Mouse (Mus musculus) myocyte (in vitro differentiated cells): ENCODE data around the gene Actn1.

Experiments
- MAX ChIP-seq: IDR thresholded peaks from one replicate; pipeline ENCODE4 v1.6.1; 2011; ENCODE audit warnings: low read depth, mild to moderate bottlenecking, control low read depth
- MYOD1 ChIP-seq, 3 experiments: IDR thresholded peaks; one replicate each; pipeline ENCODE4 v1.6.1; 2011; ENCODE audit warnings: control low read depth in 2 of 3, low read depth in 2 of 3, mild to moderate bottlenecking in 2 of 3, moderate library complexity in 1 of 3; ENCODE audit not compliant: insufficient read length in 2 of 3, control insufficient read depth in 1 of 3
- MYOG ChIP-seq, 3 experiments: IDR thresholded peaks; one replicate each; pipeline ENCODE4 v1.6.1; 2011; ENCODE audit warnings: control low read depth in 2 of 3, low read depth in 2 of 3, mild to moderate bottlenecking in 2 of 3; ENCODE audit not compliant: insufficient read length in 2 of 3, control insufficient read depth in 1 of 3, insufficient read depth in 1 of 3
- POLR2A ChIP-seq: IDR thresholded peaks from one replicate; pipeline ENCODE4 v1.6.1; 2011; ENCODE audit warnings: low read depth, mild to moderate bottlenecking, control low read depth, moderate library complexity; ENCODE audit not compliant: insufficient read length
- POLR2AphosphoS2 ChIP-seq: IDR thresholded peaks from one replicate; pipeline ENCODE4 v1.6.1; 2011; ENCODE audit warnings: low read depth, control low read depth; ENCODE audit not compliant: insufficient read length
- TCF12 ChIP-seq: IDR thresholded peaks from one replicate; pipeline ENCODE4 v1.6.1; 2011; ENCODE audit warnings: mild to moderate bottlenecking, control low read depth; ENCODE audit not compliant: poor library complexity, insufficient read depth, severe bottlenecking

DNA sequence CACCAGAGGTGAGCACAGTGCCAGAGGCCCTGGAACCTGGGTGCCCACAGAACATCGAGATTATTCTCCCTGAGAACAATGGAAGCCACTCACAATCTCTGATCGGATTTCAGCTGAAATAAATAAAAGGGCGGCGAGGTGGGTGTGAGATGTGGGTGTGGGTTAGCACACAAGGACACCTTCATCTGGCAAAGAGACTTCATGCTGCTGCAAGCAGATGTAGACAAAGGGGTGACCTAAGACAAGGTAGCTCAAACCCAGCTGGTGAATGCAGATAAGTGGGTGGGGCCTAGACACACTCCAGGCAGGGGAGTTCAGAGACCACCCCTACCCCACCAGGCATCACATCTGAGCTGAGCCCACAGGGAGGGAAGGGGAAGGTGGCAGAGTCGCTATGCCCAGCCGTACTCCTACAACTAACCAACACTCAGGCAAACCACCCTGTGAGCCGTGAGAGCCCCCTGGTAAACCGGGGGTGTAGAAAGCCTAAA lies 35.9 kb downstream of the Actn1 start:
- TF ChIP-seq MAX (no peak), POLR2A (no peak), MYOD1 (IDR thresholded peaks at IDR 0.05; ENCODE audit: control insufficient read depth in 1 of 3, insufficient read length in 2 of 3, low read depth in 2 of 3) (no peak), POLR2AphosphoS2 (no peak), TCF12 (no peak), MYOG (IDR thresholded peaks at IDR 0.05; ENCODE audit: control insufficient read depth in 1 of 3, insufficient read depth in 1 of 3, insufficient read length in 2 of 3, low read depth in 2 of 3) (no peak)
